Mouse (Mus musculus) heart, adult 2 months (tissue): ENCODE data around the gene Pld4. TPM values are rescaled to one million over a fixed set of nuclear protein-coding genes. Genes with fewer than 3 reads are reported as not detected.
A peak's percentile ranks its signal among the peaks of the same experiment; 100 is the strongest.

ENCODE experiments used
- DNase-seq, 2 experiments: peaks; one replicate each; pipeline ENCODE4 v3.0.0; 2021
- H3K27ac ChIP-seq: fragments of 200-600 bp; 2 replicates; pipeline ENCODE4 v1.8.1; 2022
- H3K27me3 ChIP-seq: fragments of 200-500 bp; 2 replicates; pipeline ENCODE4 v1.6.1; 2012; ENCODE audit warnings: mild to moderate bottlenecking, low read length, inconsistent platforms, mixed read lengths; ENCODE audit not compliant: control insufficient read depth, insufficient read depth
- H3K36me3 ChIP-seq: fragments of 200-500 bp; 2 replicates; pipeline ENCODE4 v1.6.1; 2012; ENCODE audit warnings: low read length, inconsistent platforms; ENCODE audit not compliant: control insufficient read depth, insufficient read depth
- H3K4me1 ChIP-seq: fragments of 200-500 bp; 2 replicates; pipeline ENCODE4 v1.6.1; 2011; ENCODE audit warnings: low read length; ENCODE audit not compliant: control insufficient read depth, insufficient read depth
- H3K4me3 ChIP-seq: fragments of 200-600 bp; 2 replicates; pipeline ENCODE4 v1.8.1; 2022
- H3K79me2 ChIP-seq: fragments of 200-500 bp; replicated peaks from 2 replicates; pipeline ENCODE4 v1.6.1; 2012; ENCODE audit warnings: mild to moderate bottlenecking, inconsistent platforms, low read length, moderate library complexity, mixed read lengths; ENCODE audit not compliant: control insufficient read depth, insufficient read depth
- H3K9ac ChIP-seq: fragments of 200-500 bp; 2 replicates; pipeline ENCODE4 v1.6.1; 2012; ENCODE audit warnings: low read depth, mild to moderate bottlenecking, control low read depth, inconsistent platforms, low read length, mixed read lengths
- CTCF ChIP-seq: fragments of 200-600 bp; IDR thresholded peaks from 2 replicates; pipeline ENCODE4 v1.8.1; 2022; ENCODE audit warnings: antibody characterized with exemption, mild to moderate bottlenecking, moderate library complexity
- EP300 ChIP-seq: fragments of 200-500 bp; IDR thresholded peaks from 2 replicates; pipeline ENCODE4 v1.6.1; 2011; ENCODE audit warnings: low read depth, low read length, control low read depth; ENCODE audit not compliant: insufficient read depth
- POLR2A ChIP-seq: fragments of 200-500 bp; IDR thresholded peaks from 2 replicates; pipeline ENCODE4 v1.6.1; 2011; ENCODE audit warnings: mild to moderate bottlenecking, low read depth, low read length, control low read depth; ENCODE audit not compliant: insufficient read depth
- WGBS: fragments of 180-500 bp; shearing (Covaris S2); methylation state at CpG from one replicate; pipeline ENCODE4 v1.1.7; 2018; 5-methylcytosine and 5-hydroxymethylcytosine counted together
- intact Hi-C: fragments of 180-260 bp; cut with DNase I; formaldehyde crosslinking; loops from one replicate; pipeline ENCODE4 v1.15.1; 2025
- polyA plus RNA-seq: library from polyadenylated mRNA; depleted of rRNA; stranded (reverse); fragments of >200 nt; gene quantifications from 2 replicates; pipeline ENCODE4 v1.2.3, GENCODE M21; 2012
- total RNA-seq, 2 experiments: library from RNA; stranded (reverse); gene quantifications; 2 replicates each; pipeline ENCODE4 v1.2.3; 2021

Pld4 gene
- total and polyA plus RNA-seq, 3 experiments = 6.6 to 23.5 (median 6.8) TPM

DNA sequence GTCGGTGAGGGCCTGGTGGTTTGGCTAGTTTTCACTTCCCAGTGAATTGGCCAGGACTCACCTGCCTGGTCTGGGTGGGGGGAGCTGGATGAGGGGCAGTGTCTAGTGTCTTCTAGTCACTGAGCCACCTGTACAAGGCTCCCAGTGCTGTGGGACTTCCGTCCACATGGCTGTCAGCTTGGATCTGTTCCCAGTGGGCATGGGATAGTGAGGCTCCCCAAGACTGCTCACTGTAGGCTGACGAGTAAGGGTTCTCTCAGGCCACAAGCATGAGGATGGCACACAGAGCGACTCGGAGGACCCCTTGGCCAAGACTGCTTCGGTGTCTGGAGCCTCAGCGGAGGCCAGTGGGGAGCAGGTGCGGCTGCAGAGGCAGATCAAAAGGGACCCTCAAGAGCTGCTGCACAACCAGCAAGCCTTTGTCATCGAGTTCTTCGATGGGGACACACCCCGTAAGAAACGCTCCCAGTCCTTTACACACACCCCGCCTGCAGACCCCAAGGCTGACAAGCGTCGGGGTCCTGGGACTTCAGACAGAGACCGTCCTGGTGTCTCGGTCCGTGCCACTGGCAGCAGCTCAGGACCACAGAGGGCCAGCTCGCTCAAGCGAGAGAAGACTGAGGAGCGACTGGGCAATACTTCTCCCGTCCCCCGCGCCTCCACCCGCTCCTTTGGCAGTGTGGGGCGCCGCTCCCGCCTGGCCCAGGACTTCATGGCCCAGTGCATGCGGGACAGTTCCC, 24.4 kb upstream of the Pld4 start:
- Histone ChIP-seq H3K4me3 (no peak overlapping the region), H3K4me1 (no peaks in the 10 kb centered on the region), H3K27ac (no peak overlapping the region), H3K9ac (no peak overlapping the region), H3K27me3 (no peaks in the 10 kb centered on the region), H3K36me3 (no peaks in the 10 kb centered on the region), H3K79me2 (no peaks in the 10 kb centered on the region)
- WGBS = 93% methylated on average over 29 of the region's 29 CpGs
- intact Hi-C loops = no loop called here
- DNase-seq = no peak
- no peak for TF ChIP-seq POLR2A
- TF ChIP-seq CTCF = no peak
- no peak for TF ChIP-seq EP300

DNA sequence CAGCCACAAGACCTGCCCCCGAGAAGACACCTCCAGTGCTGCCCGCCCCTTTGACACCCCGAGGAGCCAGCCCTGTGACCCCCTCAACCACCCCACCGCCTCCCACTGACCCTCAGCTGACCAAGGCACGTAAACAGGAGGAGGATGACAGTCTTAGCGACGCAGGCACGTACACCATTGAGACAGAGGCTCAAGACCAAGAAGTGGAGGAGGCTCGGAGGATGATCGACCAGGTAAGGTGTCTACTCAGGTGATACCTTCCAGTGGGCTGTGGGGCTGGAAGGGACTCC, 23.9 kb upstream of the Pld4 start:
- H3K4me1 ChIP-seq = no peaks in the 10 kb centered on the region
- intact Hi-C loops = no loop called here
- H3K27me3 ChIP-seq = no peaks in the 10 kb centered on the region
- no peaks in the 10 kb centered on the region for H3K79me2 ChIP-seq
- no peak overlapping the region for H3K4me3 ChIP-seq
- no peak overlapping the region for H3K27ac ChIP-seq
- no peak overlapping the region for H3K9ac ChIP-seq
- no peak for DNase-seq
- WGBS = 90% methylated on average over 10 of the region's 10 CpGs
- no peak for TF ChIP-seq EP300
- TF ChIP-seq POLR2A = no peak
- no peak for TF ChIP-seq CTCF
- H3K36me3 ChIP-seq = no peaks in the 10 kb centered on the region

DNA sequence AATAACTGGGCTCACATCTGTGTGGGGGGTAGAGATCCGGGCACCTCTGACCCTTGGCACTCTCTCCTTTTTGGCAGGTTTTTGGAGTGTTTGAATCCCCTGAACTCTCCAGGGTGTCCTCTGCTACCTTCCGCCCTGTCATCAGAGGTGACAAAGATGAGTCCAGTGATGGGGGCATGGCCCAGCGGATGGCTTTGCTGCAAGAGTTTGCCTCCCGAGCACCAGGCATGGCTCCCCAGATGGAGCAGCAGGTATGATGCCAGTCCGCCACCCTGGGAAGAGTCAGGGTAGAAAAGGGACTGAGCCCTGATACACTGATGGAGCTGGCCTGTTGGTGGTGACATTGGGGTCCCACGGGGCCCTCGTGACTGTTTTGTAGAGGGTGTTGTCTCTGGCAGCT, 23.4 kb upstream of the Pld4 start:
- Histone ChIP-seq H3K27me3 (no peaks in the 10 kb centered on the region), H3K79me2 (no peaks in the 10 kb centered on the region), H3K4me3 (no peak overlapping the region), H3K4me1 (no peaks in the 10 kb centered on the region), H3K36me3 (no peaks in the 10 kb centered on the region), H3K27ac (no peak overlapping the region), H3K9ac (no peak overlapping the region)
- DNase-seq = no peak
- WGBS = 88% methylated on average over 7 of the region's 7 CpGs
- TF ChIP-seq POLR2A (no peak), CTCF (no peak), EP300 (no peak)
- intact Hi-C loops = no loop called here

DNA sequence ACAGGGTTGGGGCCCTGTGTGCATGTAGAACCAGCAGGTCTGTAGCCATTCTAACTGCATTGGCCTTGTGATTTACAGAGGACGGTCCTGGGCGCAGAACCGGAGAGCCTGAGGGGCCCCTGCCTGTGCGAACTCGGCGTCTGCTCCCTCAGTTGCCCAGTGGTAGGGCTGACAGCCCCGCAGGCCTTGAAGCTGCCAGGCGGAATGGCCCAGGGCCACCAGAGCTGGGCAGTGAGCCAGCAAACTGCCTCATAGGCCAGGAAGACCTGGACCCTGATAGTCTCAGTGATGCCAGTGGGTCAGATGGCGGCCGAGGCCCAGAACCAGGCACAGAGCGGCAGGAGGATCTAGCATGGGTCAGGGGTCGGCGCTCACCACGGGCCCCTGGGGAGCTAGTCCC, 22.7 kb upstream of the Pld4 start:
- TF ChIP-seq EP300 = no peak
- no peak for TF ChIP-seq CTCF
- TF ChIP-seq POLR2A = no peak
- 92% methylated on average over 14 of the region's 14 CpGs for WGBS
- peak in 1 of 2 experiments; percentile 18 for DNase-seq
- H3K27me3 ChIP-seq = no peaks in the 10 kb centered on the region
- intact Hi-C loops = no loop called here
- no peaks in the 10 kb centered on the region for H3K79me2 ChIP-seq
- no peak overlapping the region for H3K27ac ChIP-seq
- H3K36me3 ChIP-seq = no peaks in the 10 kb centered on the region
- H3K4me1 ChIP-seq = peaks cover 4% of the 10 kb centered on the region
- no peak overlapping the region for H3K9ac ChIP-seq
- H3K4me3 ChIP-seq = no peak overlapping the region

DNA sequence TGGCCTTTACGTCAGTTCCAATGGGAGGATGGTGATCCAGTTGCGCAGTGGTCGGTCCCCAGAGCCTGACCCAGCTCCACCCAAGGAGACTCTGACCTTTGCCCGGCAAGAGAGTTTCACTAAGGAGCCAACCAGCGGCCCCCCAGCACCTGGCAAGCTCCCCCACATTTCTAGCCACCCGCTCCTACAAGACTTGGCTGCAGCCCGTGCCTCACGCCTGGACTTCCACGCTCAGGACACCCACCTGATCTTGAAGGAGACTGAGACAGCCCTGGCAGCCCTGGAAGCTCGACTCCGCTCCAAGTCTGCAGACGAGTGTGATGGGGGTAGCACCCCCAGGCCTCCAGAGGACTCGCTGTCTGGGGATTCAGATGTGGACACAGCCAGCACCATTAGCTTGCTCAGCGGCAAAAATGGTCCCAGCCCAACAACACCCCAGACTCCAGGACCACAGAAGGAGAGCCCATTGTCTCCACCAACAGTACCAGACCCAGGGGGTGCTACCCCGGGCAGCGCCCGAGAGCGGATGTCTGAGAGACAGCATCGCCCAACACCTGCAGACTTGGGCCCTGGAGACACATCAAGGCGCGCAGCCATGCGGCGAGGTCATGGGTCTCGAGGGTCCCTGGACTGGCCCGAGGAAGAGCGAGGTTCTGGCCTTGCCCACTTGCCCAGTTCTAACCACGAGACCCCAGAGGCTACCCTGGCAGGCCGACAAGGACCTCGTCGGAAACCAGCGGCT, 22.0 kb upstream of the Pld4 start:
- TF ChIP-seq CTCF (no peak), EP300 (no peak), POLR2A (no peak)
- Histone ChIP-seq H3K9ac (no peak overlapping the region), H3K36me3 (no peaks in the 10 kb centered on the region), H3K79me2 (no peaks in the 10 kb centered on the region), H3K4me3 (no peak overlapping the region), H3K4me1 (peaks cover 4% of the 10 kb centered on the region), H3K27me3 (no peaks in the 10 kb centered on the region), H3K27ac (no peak overlapping the region)
- intact Hi-C loops = no loop called here
- WGBS = 92% methylated on average over 31 of the region's 31 CpGs
- DNase-seq = peak in 1 of 2 experiments; percentile 20

DNA sequence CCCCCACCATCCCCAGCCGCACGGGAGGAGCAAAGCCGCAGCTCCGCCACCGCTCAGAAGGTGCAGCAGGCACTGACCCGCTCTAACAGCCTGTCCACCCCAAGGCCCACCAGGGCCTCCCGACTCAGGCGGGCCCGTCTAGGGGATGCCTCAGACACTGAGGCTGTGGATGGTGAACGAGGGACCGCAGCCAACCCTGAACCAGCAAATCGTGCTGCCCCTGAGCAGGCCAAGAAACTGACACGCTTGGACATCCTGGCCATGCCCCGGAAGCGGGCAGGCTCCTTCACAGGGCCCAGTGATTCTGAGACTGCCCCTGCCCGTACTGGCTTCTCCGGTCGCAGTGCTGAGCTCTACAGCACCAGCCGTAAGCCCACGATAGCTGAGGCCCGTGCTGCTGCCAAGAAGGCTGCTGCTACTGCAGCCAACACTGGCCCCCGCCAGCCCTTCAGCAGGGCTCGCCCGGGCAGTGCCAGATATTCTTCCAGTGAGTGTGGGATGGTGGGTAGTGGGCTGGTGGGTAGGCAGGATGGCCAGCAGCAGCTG, 21.4 kb upstream of the Pld4 start:
- Histone ChIP-seq H3K79me2 (no peaks in the 10 kb centered on the region), H3K9ac (no peak overlapping the region), H3K4me3 (no peak overlapping the region), H3K4me1 (peaks cover 7% of the 10 kb centered on the region), H3K27ac (no peak overlapping the region), H3K27me3 (no peaks in the 10 kb centered on the region), H3K36me3 (no peaks in the 10 kb centered on the region)
- intact Hi-C loops = no loop called here
- WGBS = 90% methylated on average over 24 of the region's 24 CpGs
- TF ChIP-seq CTCF (no peak), EP300 (no peak), POLR2A (no peak)
- peak in 1 of 2 experiments; percentile 12 for DNase-seq
